Mouse (Mus musculus) midbrain, postnatal 0 days (tissue): ENCODE results near the gene Itgb7. TPM values are rescaled to one million over a fixed set of nuclear protein-coding genes. Genes with fewer than 3 reads are reported as not detected.

Source experiments
- ATAC-seq: fragments of 200-750 bp; cut with Nextera tagmentation; 2 replicates; pipeline ENCODE4 v1.8.0; 2017; ENCODE audit warnings: moderate number of reproducible peaks, mild to moderate bottlenecking, moderate TSS enrichment, moderate library complexity; ENCODE audit not compliant: low FRiP score
- DNase-seq: peaks from one replicate; pipeline ENCODE4 v3.0.0-alpha.2; 2015; ENCODE audit warnings: low spot score
- H3K27ac ChIP-seq: fragments of 300-500 bp; sonication (generic); 2 replicates; pipeline ENCODE4 v1.5.1; 2014; ENCODE audit warnings: low read depth, mild to moderate bottlenecking, low read length, mixed read lengths
- H3K27me3 ChIP-seq: fragments of 300-500 bp; sonication (generic); 2 replicates; pipeline ENCODE4 v1.6.1; 2014; ENCODE audit warnings: low read length, control low read depth, mixed read lengths; ENCODE audit not compliant: insufficient read depth
- H3K36me3 ChIP-seq: fragments of 300-500 bp; sonication (generic); 2 replicates; pipeline ENCODE4 v1.6.1; 2014; ENCODE audit warnings: low read length, control low read depth, mixed read lengths; ENCODE audit not compliant: insufficient read depth
- H3K4me1 ChIP-seq: fragments of 300-500 bp; sonication (generic); 2 replicates; pipeline ENCODE4 v1.6.1; 2014; ENCODE audit warnings: mild to moderate bottlenecking, control low read depth, antibody characterized with exemption, low read length, mixed read lengths; ENCODE audit not compliant: insufficient read depth
- H3K4me2 ChIP-seq: fragments of 300-500 bp; sonication (generic); 2 replicates; pipeline ENCODE4 v1.6.1; 2014; ENCODE audit warnings: low read depth, mild to moderate bottlenecking, low read length, mixed read lengths; ENCODE audit not compliant: poor library complexity, severe bottlenecking
- H3K4me3 ChIP-seq: fragments of 300-500 bp; sonication (generic); 2 replicates; pipeline ENCODE4 v1.5.1; 2014; ENCODE audit warnings: low read depth, mild to moderate bottlenecking, low read length, moderate library complexity
- H3K9ac ChIP-seq: fragments of 300-500 bp; sonication (generic); replicated peaks from 2 replicates; pipeline ENCODE4 v1.6.1; 2014; ENCODE audit warnings: mild to moderate bottlenecking, low read length, moderate library complexity, mixed read lengths; ENCODE audit not compliant: poor library complexity, severe bottlenecking
- H3K9me3 ChIP-seq: fragments of 300-500 bp; sonication (generic); 2 replicates; pipeline ENCODE4 v1.6.1; 2016; ENCODE audit warnings: low read length, control low read depth
- CTCF ChIP-seq: IDR thresholded peaks from 2 replicates; pipeline ENCODE4 v1.5.1; 2016; ENCODE audit warnings: antibody characterized with exemption, mild to moderate bottlenecking
- WGBS: fragments of 180-500 bp; shearing (Covaris S2); extraction: QIAGEN DNeasy Blood & Tissue Kit; methylation state at CpG from one replicate; pipeline ENCODE4 v1.1.7; 2014; 5-methylcytosine and 5-hydroxymethylcytosine counted together
- polyA plus RNA-seq: library from polyadenylated mRNA; unstranded; fragments of >200 nt; fragmentation: Nextera tagmentation; extraction: Ambion mirVana; gene quantifications from 2 replicates; pipeline ENCODE4 v1.2.1, GENCODE M21; 2015
- total RNA-seq: library from RNA; depleted of rRNA; stranded (reverse); fragments of >200 nt; gene quantifications from 2 replicates; pipeline ENCODE4 v1.2.3, GENCODE M21; 2014

Gene Itgb7
- total and polyA plus RNA-seq, 2 experiments from 2014 or later, result 0.88 to 1.2 TPM

GRCm38 (mm10) chr15:102273982-102274716 is 42.4 kb upstream of the Itgb7 start:
- TF ChIP-seq CTCF, result peak; percentile 33
- Histone ChIP-seq H3K27me3 (peaks cover 6% of the 10 kb centered on the region; the same call in 1 of the 2 replicates), H3K9ac (no peak overlapping the region), H3K4me2 (no peak overlapping the region), H3K27ac (no peak overlapping the region), H3K36me3 (no peaks in the 10 kb centered on the region), H3K9me3 (no peaks in the 10 kb centered on the region), H3K4me3 (no peak overlapping the region), H3K4me1 (no peaks in the 10 kb centered on the region)
- 70% methylated on average over 6 of the region's 6 CpGs for WGBS
- DNase-seq (no peak), ATAC-seq (no peak)

- H3K4me1 ChIP-seq, result no peaks in the 10 kb centered on the region
- TF ChIP-seq CTCF, result no peak
- no peak overlapping the region for H3K4me2 ChIP-seq
- no peaks in the 10 kb centered on the region for H3K9me3 ChIP-seq
- 14% methylated on average over 3 of the region's 3 CpGs for WGBS
- H3K27me3 ChIP-seq, result peaks cover 6% of the 10 kb centered on the region; the same call in 1 of the 2 replicates
- H3K4me3 ChIP-seq, result no peak overlapping the region
- H3K9ac ChIP-seq, result no peak overlapping the region
- ATAC-seq, result no peak
- H3K27ac ChIP-seq, result no peak overlapping the region
- DNase-seq, result no peak
- no peaks in the 10 kb centered on the region for H3K36me3 ChIP-seq
These were observed 39.7 kb upstream of the Itgb7 start for GRCm38 (mm10) chr15:102271441-102271840.

- peaks cover 6% of the 10 kb centered on the region; the same call in 1 of the 2 replicates for H3K27me3 ChIP-seq
- DNase-seq (no peak), ATAC-seq (no peak)
- no peaks in the 10 kb centered on the region for H3K9me3 ChIP-seq
- H3K9ac ChIP-seq, result no peak within 1 kb of the TSS
- no peaks in the 10 kb centered on the region for H3K36me3 ChIP-seq
- H3K4me1 ChIP-seq, result no peaks in the 10 kb centered on the region
- H3K4me3 ChIP-seq, result no peak within 1 kb of the TSS
- no peak within 1 kb of the TSS; the same call in 1 of the 2 replicates for H3K4me2 ChIP-seq
- no peak within 1 kb of the TSS for H3K27ac ChIP-seq
- 7% methylated on average over 18 of the region's 21 CpGs for WGBS
- no peak for TF ChIP-seq CTCF
These were observed 38.7 kb upstream of the Itgb7 start, which contains the start of gene Gm9918 for GRCm38 (mm10) chr15:102270274-102270960. TSS of gene Gm9918 (plus strand) at chr15:102270563.

- no peak for TF ChIP-seq CTCF
- 90% methylated on average over 5 of the region's 5 CpGs for WGBS
- no peak overlapping the region for H3K27ac ChIP-seq
These were observed 33.8 kb upstream of the Itgb7 start for GRCm38 (mm10) chr15:102265548-102265947.

GRCm38 (mm10) chr15:102263037-102263436 is 31.3 kb upstream of the Itgb7 start:
- TF ChIP-seq CTCF, result no peak
- WGBS, result 80% methylated on average over 2 of the region's 2 CpGs
- H3K9ac ChIP-seq, result no peak overlapping the region

More at GRCm38 (mm10) chr15:102265548-102265947, 33.8 kb upstream of the Itgb7 start:
- ATAC-seq, result no peak
- Histone ChIP-seq H3K36me3 (no peaks in the 10 kb centered on the region), H3K4me2 (no peak overlapping the region), H3K4me1 (no peaks in the 10 kb centered on the region), H3K4me3 (no peak overlapping the region), H3K9ac (no peak overlapping the region), H3K9me3 (no peaks in the 10 kb centered on the region), H3K27me3 (peaks cover 6% of the 10 kb centered on the region; the same call in 1 of the 2 replicates)
- no peak for DNase-seq

GRCm38 (mm10) chr15:102262582-102262981 is 30.8 kb upstream of the Itgb7 start:
- 46% methylated on average over 7 of the region's 7 CpGs for WGBS
- DNase-seq (no peak), ATAC-seq (no peak)
- no peak overlapping the region for H3K4me2 ChIP-seq
- peaks cover 3% of the 10 kb centered on the region; the same call in 1 of the 2 replicates for H3K27me3 ChIP-seq
- H3K36me3 ChIP-seq, result no peaks in the 10 kb centered on the region
- TF ChIP-seq CTCF, result no peak
- no peaks in the 10 kb centered on the region for H3K9me3 ChIP-seq
- H3K9ac ChIP-seq, result no peak overlapping the region
- H3K4me1 ChIP-seq, result no peaks in the 10 kb centered on the region
- H3K4me3 ChIP-seq, result no peak overlapping the region
- no peak overlapping the region for H3K27ac ChIP-seq

More at GRCm38 (mm10) chr15:102263037-102263436, 31.3 kb upstream of the Itgb7 start:
- no peak for DNase-seq
- Histone ChIP-seq H3K4me1 (no peaks in the 10 kb centered on the region), H3K9me3 (no peaks in the 10 kb centered on the region), H3K4me3 (no peak overlapping the region), H3K27me3 (peaks cover 3% of the 10 kb centered on the region; the same call in 1 of the 2 replicates), H3K27ac (no peak overlapping the region), H3K4me2 (no peak overlapping the region), H3K36me3 (no peaks in the 10 kb centered on the region)
- no peak for ATAC-seq
